Mouse (Mus musculus) frontal cortex, postnatal 25 days (tissue): Measurements from ENCODE around the gene Rerg.

Experiments
- DNase-seq, 2 experiments: peaks; one replicate each; pipeline ENCODE4 v3.0.0; 2022; ENCODE audit warnings: low spot score in 2 of 2

The Rerg gene

GRCm38 (mm10) chr6:137131349-137131748 is 38.9 kb downstream of the Rerg start:
- DNase-seq = no peak

DNA sequence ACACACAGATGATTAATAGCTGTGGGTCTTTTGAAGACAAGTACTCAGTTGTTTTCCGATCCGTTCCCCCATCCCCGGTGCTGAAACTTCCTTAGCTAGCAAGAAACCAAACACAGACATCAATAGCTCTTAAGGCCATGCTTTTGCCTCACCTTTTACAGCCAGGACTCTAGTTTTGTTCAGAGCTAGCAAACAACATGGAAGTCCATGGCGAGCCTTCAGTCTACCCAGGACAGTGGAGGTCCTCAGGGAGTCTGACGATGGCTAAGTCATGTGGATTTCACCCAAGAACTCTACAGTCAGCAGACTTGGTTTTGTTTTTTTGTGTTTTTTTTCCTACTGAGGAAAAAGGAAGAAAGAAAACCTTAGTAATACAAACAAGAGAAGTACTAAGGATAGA is 43.4 kb downstream of the Rerg start:
- no peak for DNase-seq

DNA sequence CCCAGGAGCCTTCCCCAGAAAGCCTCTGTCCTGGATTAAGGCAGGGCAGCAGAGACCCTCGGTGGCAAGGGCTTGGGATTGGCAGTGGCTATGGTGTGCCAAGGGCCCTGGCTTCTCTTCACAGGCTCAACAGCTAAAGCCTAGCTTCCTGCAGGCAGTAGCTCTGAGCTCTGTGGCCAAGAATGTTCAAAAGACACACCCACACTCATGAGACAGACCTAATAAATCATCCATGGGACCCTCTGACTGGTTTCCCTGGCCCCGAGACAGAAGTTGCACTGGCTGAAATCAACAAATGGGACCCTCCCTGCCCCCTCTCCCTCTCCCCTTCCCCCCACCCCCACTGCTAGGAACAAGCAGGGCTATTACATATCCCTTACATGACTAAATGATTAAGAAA is 44.1 kb downstream of the Rerg start:
- DNase-seq = no peak

- peak in 1 of 2 experiments; percentile 7 for DNase-seq
These were observed 44.9 kb downstream of the Rerg start for GRCm38 (mm10) chr6:137125433-137125832.

- DNase-seq = no peak
These were observed 45.3 kb downstream of the Rerg start for GRCm38 (mm10) chr6:137125006-137125405.

GRCm38 (mm10) chr6:137116849-137117473 is 53.3 kb downstream of the Rerg start:
- no peak for DNase-seq

DNA sequence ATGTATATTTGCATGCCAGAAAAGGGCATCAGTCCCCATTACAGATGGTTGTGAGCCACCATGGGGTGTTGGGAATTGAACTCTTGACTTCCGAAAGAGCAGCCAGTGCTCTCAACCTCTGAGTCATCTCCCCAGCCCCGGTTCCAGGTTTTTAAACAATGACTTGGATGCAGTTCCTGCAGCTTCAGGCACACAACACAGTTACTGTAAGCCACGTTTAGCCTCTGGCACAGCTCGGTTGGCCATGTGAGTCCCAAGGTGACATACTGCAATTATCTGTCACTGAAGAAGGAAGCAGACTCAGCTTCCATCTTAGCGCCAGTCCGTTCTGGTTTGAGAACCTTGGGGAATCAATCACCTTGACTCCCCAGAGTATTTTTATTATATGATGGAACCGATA is 55.4 kb downstream of the Rerg start:
- no peak for DNase-seq

DNA sequence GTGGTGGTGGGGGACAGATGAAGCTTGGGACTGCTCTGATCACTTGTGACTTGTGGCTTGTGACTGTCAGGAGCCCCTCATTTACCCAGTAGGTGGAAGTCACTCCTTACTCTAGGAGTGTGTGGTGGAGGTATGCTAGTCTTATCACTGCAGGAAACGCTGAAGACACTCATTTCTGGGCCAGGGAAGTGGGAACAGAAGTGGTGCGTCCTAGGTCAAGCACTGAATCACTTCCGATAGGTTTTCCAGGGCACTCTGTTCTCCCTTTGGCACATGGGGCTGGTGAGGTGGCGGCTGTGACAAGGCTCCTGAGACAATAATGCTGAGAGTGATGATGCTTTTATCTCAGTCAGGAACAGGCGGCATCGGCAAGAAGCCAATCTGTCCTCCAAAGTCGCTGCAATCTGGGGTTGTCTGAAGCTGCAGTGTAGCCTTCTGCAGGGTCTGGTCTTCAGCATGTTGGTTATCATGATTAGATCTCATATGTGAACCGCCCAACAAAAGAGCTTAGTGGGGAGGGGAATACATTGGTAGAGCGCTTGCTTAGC is 59.0 kb downstream of the Rerg start:
- DNase-seq = no peak

DNA sequence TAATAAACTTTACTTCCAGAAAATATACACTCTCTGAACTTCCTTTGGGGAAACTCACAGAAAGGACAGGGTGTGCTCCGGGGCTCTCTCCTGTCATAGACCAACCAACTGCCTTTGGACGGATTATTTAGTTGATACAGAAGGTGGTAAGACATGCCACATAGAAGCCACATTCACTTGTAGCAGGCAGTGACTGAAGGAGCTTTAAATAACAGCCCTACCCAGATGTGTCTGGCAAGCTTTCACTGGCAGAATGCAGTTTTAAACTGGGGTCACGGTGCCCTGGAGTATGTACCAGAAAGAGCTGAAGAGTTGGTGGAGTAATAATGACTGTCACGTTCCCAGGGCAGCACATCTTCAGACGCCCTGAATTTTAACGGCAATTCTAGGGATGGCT is 59.5 kb downstream of the Rerg start:
- DNase-seq = no peak

GRCm38 (mm10) chr6:137109811-137110777 is 60.2 kb downstream of the Rerg start:
- no peak for DNase-seq

- DNase-seq = no peak
These were observed 65.0 kb downstream of the Rerg start for GRCm38 (mm10) chr6:137105285-137105684.

DNA sequence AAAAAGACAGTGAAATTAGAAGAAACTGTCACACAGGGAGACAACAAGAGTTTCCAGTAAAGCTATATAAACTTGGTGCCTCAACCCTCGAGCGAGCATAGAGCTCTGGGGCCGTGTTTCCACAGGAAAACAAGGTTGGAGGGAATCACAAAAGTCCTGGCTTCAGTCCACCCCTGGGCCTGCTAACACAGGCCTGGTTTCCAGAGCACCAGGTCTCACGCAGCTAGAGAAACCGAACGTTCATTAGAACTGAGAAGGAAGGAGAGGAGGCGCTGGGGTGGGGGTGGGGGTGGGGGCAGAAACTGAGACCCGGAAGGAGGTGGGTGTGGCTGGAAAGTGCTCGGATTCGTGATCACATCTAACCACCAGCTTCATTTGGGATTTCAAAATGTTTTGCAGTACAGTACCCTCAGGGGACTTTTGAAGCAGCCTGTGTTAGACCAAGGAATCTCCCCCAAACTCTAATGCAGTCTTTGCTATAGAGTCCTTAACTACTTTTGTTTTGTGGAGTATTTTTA is 67.6 kb downstream of the Rerg start:
- DNase-seq = no peak

DNA sequence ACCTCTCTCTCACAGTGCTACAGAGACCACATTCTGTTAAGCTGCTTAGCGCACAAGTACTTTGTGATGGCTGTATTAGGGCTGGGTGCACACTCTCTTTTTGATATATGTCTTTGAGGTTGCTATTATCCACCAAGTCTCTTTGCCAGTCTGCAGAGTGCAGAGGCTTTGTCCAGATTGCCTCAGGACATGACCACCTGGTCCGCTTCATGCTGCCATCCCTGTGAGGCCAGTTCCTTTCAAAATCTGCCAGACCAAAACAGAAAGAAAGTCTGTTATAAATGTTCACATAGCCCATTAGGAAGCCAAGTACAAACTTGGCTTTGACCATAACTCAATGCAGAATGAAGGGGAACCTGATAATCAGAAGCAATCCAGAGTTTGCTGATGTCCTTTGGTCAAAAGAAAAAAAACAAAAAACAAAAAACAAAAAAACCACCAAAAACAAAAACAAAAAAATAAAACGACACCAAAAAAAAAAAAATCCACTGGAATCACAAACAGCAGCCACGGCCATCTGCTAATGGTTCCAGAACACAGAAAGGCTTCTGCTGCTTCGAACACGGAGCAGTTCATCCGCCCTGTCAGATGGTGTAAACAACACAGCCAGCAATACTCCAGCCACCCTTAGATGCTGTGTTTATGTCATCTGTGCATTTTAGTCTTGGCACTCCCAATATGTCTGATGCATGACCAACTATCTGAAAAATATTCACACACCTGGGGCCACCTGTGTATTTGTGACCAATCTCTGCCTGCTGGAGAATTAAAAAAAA is 68.2 kb downstream of the Rerg start:
- DNase-seq = no peak

DNA sequence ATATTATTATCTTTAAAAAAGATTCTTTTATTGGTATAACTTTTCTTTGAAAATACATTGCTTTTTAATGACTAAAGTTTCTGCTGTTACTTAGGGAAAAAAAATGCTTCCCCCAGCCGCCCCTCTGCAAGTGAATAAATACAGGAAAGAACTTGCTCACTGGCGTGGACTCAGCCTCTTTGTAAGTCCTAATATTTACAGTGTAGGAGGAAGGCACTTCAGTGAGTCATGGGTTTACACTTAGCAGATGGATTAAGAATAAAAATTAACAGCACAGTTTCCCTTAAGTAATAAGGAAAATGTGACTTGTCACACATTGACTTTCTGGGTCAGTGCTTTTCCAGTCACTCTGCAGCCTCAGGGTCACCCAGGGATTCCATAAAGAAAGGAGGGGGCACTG is 70.0 kb downstream of the Rerg start:
- DNase-seq = no peak

- peak; percentile 15 to 21 for DNase-seq
These were observed 71.8 kb downstream of the Rerg start for GRCm38 (mm10) chr6:137098232-137099191.

DNA sequence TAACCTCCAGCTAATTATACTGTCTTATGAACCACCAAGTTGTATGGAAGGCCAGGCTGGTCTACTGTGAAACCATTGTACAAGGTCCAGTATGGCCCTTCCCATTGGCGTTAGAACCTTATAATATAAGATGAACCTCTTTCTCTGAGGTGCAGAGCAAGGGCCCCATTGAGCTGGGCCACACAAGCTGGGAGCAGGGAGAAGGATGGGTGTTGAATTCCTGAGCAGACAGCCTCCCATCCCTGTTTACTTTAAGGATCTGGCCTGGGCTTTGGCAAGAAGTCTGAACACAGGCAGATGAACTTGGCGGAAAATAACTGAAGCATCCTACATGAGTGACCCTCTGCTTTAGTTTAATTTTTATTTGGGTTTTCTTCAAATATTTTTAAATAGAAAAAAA is 75.8 kb downstream of the Rerg start:
- no peak for DNase-seq

DNA sequence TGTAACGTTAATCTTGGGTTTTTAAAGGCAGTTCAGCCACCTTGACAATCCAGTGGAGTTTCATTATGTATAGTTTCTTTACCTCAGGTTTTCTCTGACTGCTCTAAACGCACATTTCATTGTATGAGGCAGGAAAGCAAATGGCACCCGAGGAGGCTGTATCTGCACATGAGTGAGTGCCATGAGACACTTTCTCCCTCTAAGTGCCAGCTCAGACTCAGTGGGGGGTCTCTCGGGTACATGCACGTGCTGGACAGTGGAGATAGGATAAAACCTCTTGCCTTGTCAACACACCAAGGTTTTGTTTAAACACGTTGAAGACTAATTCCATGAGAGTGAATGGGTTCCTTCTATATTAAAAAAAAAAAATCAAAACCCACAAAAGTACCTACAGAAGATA is 81.8 kb downstream of the Rerg start:
- no peak for DNase-seq

GRCm38 (mm10) chr6:137087956-137088355 is 82.3 kb downstream of the Rerg start:
- no peak for DNase-seq

GRCm38 (mm10) chr6:137087470-137087869 is 82.8 kb downstream of the Rerg start:
- no peak for DNase-seq

DNA sequence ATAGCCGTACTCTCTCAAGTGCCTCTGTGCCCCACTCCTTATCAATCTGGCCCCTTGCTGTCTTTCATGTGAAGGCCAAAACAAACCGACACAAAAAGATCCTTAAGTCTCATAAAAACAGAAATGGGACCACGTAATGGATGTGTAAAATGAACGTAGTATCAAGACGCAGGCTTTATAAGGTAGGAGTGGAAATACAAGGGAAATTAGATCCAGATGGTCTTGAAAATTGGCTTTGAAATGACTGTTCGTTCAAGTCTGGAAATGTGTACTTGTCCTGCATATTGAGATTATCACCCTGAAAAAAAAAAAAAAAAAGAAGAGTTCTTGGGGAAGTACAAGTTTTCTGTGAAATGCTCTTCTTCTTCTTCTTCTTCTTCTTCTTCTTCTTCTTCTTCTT is 90.6 kb downstream of the Rerg start:
- DNase-seq = no peak

- no peak for DNase-seq
These were observed 93.6 kb downstream of the Rerg start for GRCm38 (mm10) chr6:137076731-137077130.
